Mouse (Mus musculus): Measurements from ENCODE around the gene Gm17018. TPM values are rescaled to one million over a fixed set of nuclear protein-coding genes. Genes with fewer than 3 reads are reported as not detected.

The Gm17018 gene
- total RNA-seq, 2 experiments from 2014 or later, result 3.4 to 4.0 TPM

GRCm38 (mm10) chr19:45616735-45617134 is 56.3 kb downstream of the Gm17018 start:
- ATAC-seq (replicated peaks; ENCODE audit: low FRiP score, poor library complexity, severe bottlenecking), result no peak

- ATAC-seq (replicated peaks; ENCODE audit: low FRiP score, poor library complexity, severe bottlenecking), result no peak
These were observed 57.8 kb downstream of the Gm17018 start for GRCm38 (mm10) chr19:45618184-45618583.

GRCm38 (mm10) chr19:45619744-45620501 is 59.5 kb downstream of the Gm17018 start:
- ATAC-seq (replicated peaks; ENCODE audit: low FRiP score, poor library complexity, severe bottlenecking), result no peak

GRCm38 (mm10) chr19:45621061-45621460 is 60.6 kb downstream of the Gm17018 start:
- no peak for ATAC-seq (replicated peaks; ENCODE audit: low FRiP score, poor library complexity, severe bottlenecking)

GRCm38 (mm10) chr19:45622144-45622543 is 61.7 kb downstream of the Gm17018 start:
- no peak for ATAC-seq (replicated peaks; ENCODE audit: low FRiP score, poor library complexity, severe bottlenecking)

- no peak for ATAC-seq (replicated peaks; ENCODE audit: low FRiP score, poor library complexity, severe bottlenecking)
These were observed 63.3 kb downstream of the Gm17018 start for GRCm38 (mm10) chr19:45623710-45624109.

- no peak for ATAC-seq (replicated peaks; ENCODE audit: low FRiP score, poor library complexity, severe bottlenecking)
These were observed 66.6 kb downstream of the Gm17018 start for GRCm38 (mm10) chr19:45627036-45627435.

GRCm38 (mm10) chr19:45628649-45629048 is 68.2 kb downstream of the Gm17018 start:
- no peak for ATAC-seq (replicated peaks; ENCODE audit: low FRiP score, poor library complexity, severe bottlenecking)

- peak; percentile 55; the same call in 1 of the 2 replicates for ATAC-seq (replicated peaks; ENCODE audit: low FRiP score, poor library complexity, severe bottlenecking)
These were observed 68.8 kb downstream of the Gm17018 start for GRCm38 (mm10) chr19:45629219-45629618.

Other genes with a start within 250 kb of the Gm17018 start
- 130 and 155 TPM in 2 replicates for gene Btrc, start 196.9 kb upstream of the Gm17018 start, total RNA-seq (2015; ENCODE audit: low replicate concordance)
- gene Btrc, start 196.9 kb upstream of the Gm17018 start, total RNA-seq (2017; ENCODE audit: low replicate concordance), result 235 and 268 TPM in 2 replicates
- 3.6 TPM in 1 of 2 replicates, not detected in the other for gene Poll, start 84 bp upstream of the Gm17018 start, total RNA-seq (2015; ENCODE audit: low replicate concordance)
- gene Poll, start 84 bp upstream of the Gm17018 start, total RNA-seq (2017; ENCODE audit: low replicate concordance), result 3.0 TPM in 1 of 2 replicates, not detected in the other
- gene Fbxw4, start 99.7 kb downstream of the Gm17018 start, total RNA-seq (2015; ENCODE audit: low replicate concordance), result 20.5 and 26.4 TPM in 2 replicates
- 22.2 and 23.4 TPM in 2 replicates for gene Fbxw4, start 99.7 kb downstream of the Gm17018 start, total RNA-seq (2017; ENCODE audit: low replicate concordance)
- gene Fgf8, start 182.3 kb downstream of the Gm17018 start, total RNA-seq (2015; ENCODE audit: low replicate concordance), result not detected in 2 replicates
- gene Fgf8, start 182.3 kb downstream of the Gm17018 start, total RNA-seq (2017; ENCODE audit: low replicate concordance), result not detected in 2 replicates
- gene Npm3, start 189.0 kb downstream of the Gm17018 start, total RNA-seq (2015; ENCODE audit: low replicate concordance), result 5.4 and 6.8 TPM in 2 replicates
- gene Npm3, start 189.0 kb downstream of the Gm17018 start, total RNA-seq (2017; ENCODE audit: low replicate concordance), result 1.1 and 16.3 TPM in 2 replicates
- 106 and 118 TPM in 2 replicates for gene Mgea5, start 223.2 kb downstream of the Gm17018 start, total RNA-seq (2015; ENCODE audit: low replicate concordance)
- 181 and 220 TPM in 2 replicates for gene Mgea5, start 223.2 kb downstream of the Gm17018 start, total RNA-seq (2017; ENCODE audit: low replicate concordance)

Measured in erythroid progenitor cell, adult 5-6 weeks (primary cell).